Mouse (Mus musculus) T-helper 1 cell (primary cell): Measurements from ENCODE around the gene Mybbp1a.

Experiments used
- in situ Hi-C: fragments of 300-600 bp; cut with MboI, MseI; formaldehyde crosslinking; loops from one replicate; pipeline ENCODE4 v1.15.1; 2025; ENCODE audit warnings: high pct_unique_total_duplicates

Mybbp1a gene

GRCm38 (mm10) chr11:72476074-72476625, 35.0 kb downstream of the Mybbp1a start:
- in situ Hi-C loops, result no loop called here

DNA sequence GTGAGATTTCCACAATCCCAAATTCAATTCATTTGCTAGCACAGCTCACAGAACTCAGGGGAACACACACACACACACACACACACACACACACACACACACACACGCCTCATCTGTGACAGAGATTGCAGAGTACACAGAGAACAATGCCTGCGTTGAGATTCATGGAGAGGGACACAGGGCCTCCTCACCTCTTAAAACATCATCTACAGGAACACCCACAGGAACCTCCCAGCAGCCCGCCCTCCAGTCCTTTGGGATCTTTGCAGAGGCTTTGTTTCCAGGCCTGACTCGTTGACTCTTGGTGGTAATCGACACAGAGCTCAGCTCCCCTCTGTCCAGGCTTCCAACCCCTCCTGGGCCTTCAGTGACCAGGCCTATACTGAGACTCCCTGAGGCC, 36.0 kb downstream of the Mybbp1a start:
- in situ Hi-C loops, result no loop called here

DNA sequence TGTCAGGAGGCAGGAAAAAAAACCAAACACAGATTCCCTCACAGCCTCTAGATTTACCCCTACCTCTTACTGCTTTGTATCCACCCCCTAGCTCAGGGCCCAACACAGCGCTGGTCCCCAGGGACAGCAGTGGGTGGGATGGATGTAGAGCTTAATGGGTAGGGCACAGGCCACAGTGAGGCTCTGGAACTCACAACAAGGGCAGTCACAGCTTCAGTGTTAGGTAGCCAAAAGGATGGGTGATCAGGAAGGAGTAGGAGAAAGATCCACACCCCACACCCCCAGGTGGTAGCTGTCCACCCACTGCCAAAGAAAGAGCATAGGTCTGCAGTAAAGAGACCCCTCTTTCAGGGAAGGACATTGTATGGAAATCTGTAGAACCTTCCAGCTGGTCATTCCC, 36.5 kb downstream of the Mybbp1a start:
- in situ Hi-C loops, result no loop called here

DNA sequence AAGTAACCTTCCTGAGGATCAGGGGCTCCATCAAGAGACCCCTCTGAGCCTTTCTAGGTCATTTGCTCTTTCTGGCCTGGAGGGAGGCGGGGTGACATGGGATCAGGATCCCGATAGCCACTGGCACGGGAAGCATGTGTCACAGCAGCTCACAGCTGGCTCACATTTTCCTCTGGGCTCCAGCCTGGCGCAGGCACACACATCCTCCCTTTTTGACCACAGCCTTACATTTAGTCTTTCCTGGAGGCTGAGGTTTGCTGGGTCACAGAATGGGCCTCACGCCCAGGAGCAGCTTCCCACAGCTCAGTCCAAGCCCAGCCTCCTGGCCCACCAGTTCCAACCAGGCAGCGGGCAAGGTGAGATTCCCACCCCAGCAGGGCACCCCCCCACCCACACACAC, 37.1 kb downstream of the Mybbp1a start:
- in situ Hi-C loops, result no loop called here

DNA sequence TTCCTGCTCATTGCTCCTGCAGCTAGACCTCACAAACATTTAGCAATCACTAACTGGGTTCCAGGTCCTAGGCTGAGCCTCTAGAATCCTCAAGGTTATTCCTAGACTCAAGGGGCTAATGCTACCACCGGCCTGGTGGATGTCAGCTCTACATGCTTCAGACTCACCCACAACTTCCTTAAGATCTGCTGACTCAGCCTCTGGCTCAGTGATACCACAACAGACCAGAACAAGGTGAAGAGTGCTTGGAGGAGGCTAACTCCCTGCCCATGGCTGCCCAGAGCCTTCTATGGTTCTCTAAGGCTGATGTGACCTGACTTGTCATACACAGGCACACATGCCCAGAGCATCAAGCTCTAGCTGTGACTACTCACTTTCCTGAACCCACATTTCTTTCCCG, 38.3 kb downstream of the Mybbp1a start:
- in situ Hi-C loops, result no loop called here

DNA sequence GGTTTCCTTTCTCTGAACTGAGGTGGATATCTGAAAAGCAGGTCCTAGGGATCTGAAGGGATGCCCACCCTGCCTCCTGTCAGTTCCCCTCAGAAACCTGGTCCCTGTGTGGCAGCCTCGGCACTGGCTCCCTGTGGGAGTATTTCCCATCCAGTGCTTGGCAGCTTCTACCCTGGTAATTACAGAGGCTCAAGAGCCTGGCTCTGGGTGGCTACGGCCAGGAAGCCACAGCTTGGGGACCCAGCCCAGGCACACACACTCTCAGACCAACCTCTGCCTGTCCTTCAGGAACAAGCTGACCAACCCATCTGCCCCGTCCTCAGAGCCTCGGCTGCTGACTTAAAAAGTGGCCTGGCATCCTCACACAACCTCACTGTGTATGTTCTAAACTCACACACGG, 40.2 kb downstream of the Mybbp1a start:
- in situ Hi-C loops, result no loop called here

- in situ Hi-C loops, result no loop called here
Measured at GRCm38 (mm10) chr11:72481952-72482351, 40.8 kb downstream of the Mybbp1a start.

GRCm38 (mm10) chr11:72484549-72484948, 43.4 kb downstream of the Mybbp1a start:
- in situ Hi-C loops, result no loop called here

GRCm38 (mm10) chr11:72485157-72485556, 44.0 kb downstream of the Mybbp1a start:
- in situ Hi-C loops, result no loop called here

DNA sequence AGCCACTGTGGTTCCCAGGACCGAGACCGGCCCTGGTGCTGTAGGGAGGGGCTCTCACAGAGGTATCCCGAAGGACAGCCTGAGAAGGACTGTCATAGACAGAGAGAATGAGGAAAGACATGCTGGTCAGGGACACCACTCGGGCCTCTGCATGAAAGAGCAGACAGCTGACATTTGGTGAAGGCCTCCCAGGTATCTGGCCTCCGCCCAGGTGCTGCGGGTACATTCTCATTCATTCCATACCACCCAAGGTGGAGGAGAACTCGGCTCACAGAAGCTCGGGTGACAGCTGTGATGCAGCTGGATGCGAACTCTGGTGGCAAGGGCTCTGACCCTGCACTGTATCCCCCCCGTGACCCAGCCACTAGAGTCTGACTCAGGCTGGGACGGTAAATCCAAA, 44.8 kb downstream of the Mybbp1a start:
- in situ Hi-C loops, result no loop called here

GRCm38 (mm10) chr11:72487171-72487570, 46.0 kb downstream of the Mybbp1a start:
- in situ Hi-C loops, result no loop called here

DNA sequence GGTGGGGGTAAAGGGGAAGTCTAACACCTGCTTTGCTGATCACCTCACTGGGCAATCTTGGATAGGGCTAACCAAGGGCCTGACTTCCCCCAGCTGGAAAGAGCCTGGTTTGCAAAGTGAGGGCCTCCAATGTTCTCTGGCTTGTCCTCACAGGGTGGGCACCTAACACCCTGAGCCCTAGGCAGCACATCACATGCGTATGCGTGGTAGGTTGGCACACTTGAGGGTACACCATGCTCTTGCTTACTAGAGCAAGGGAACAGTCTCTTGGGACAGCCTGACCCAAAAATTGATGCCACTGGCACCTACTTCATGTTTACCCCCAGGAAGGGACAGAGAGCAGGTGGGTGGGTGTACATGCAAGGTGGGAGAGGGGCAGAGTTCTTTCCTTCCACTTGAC, 46.6 kb downstream of the Mybbp1a start:
- in situ Hi-C loops, result no loop called here

DNA sequence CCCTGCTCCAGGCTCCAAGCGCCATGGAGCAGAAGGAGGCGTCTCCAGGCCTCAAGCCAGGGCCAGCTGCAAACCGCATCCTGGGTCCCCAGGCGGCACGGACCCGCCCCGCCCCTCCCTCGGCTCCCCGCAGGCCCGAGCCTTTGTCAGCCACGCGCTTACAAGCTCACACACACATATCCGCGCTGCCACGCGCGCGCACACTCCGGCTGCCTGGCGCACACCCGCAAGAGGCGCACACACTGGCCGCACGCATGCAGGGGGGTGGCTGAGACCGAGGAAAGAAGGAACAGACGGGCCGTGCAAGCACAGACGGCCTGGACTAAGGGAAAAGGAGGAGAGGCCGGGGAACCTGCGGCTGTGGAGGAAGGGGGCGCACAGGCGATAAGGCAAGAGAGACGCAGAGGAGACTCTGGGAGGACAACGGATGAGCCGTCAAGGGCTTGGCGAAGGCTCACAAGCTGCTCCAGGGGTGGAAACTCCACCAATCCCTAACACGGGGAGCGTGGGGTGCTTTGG, 47.7 kb downstream of the Mybbp1a start:
- in situ Hi-C loops, result no loop called here

GRCm38 (mm10) chr11:72489397-72489796, 48.2 kb downstream of the Mybbp1a start:
- in situ Hi-C loops, result no loop called here

GRCm38 (mm10) chr11:72489881-72490301, 48.7 kb downstream of the Mybbp1a start, which contains the start of gene Spns2:
TSS of gene Spns2 (minus strand) at chr11:72489904.
- in situ Hi-C loops, result no loop called here

GRCm38 (mm10) chr11:72491130-72491960, 50.2 kb downstream of the Mybbp1a start:
- in situ Hi-C loops, result no loop called here

GRCm38 (mm10) chr11:72494046-72494988, 53.2 kb downstream of the Mybbp1a start:
- in situ Hi-C loops, result no loop called here

DNA sequence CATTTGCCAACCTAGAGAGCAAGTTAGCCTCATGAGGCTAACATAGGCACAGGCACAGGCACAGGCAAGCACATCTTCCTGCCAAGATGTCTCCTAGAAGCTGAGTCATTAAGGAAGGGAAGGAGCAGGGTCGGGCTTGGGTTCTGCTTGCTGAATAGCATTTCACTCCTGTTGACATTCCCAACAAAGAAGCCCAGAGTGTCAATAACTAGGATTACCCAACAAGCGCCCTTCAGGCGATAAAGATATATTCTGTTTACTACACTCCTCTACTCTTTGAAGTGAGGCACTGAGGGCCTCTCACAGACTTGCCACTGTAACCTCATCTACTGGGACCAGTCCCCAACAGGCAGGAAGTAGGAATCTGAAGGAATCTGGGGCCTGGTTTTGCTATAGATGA, 54.9 kb downstream of the Mybbp1a start:
- in situ Hi-C loops, result no loop called here

GRCm38 (mm10) chr11:72496775-72497174, 55.6 kb downstream of the Mybbp1a start:
- in situ Hi-C loops, result no loop called here

DNA sequence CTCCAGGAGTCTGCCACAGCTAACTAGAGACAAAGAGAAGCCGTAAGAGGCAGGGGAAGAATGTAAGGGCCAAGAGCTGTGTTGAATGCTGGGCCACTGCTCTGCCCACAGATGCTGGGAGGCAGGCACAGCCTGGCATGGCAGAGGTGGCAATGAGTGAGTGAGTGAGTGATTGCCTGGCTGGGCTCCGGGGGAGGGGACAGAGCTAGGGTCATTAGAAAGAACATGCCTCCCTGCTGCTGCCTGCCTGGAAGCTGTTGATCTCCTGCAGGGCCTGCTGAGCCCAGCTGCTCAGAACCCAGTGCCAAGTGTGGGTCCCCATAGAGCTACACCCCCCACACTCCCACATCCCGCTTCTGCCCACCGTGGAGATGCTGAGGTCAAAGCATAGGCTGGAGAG, 56.2 kb downstream of the Mybbp1a start:
- in situ Hi-C loops, result no loop called here

GRCm38 (mm10) chr11:72500139-72500538, 59.0 kb downstream of the Mybbp1a start:
- in situ Hi-C loops, result no loop called here
